Mouse (Mus musculus) bone marrow macrophage, adult 2 months (primary cell): ENCODE measurements at regions not wholly inside any gene's neighbourhood (a gene's known extent, or its start where the extent isn't known, plus 50 kb on each side); places are given as distances from the start of the nearest gene placed in this dataset.

ENCODE experiments used
- H3K27ac ChIP-seq: 2 replicates; pipeline ENCODE4 v1.5.1; 2012; ENCODE audit warnings: low read depth, low read length; ENCODE audit not compliant: insufficient read depth
- H3K4me1 ChIP-seq: 2 replicates; pipeline ENCODE4 v1.6.1; 2012; ENCODE audit warnings: low read length; ENCODE audit not compliant: control insufficient read depth, insufficient read depth
- H3K4me3 ChIP-seq: 2 replicates; pipeline ENCODE4 v1.5.1; 2012; ENCODE audit warnings: mild to moderate bottlenecking, low read length, moderate library complexity; ENCODE audit not compliant: insufficient read depth
- CTCF ChIP-seq: IDR thresholded peaks from 2 replicates; pipeline ENCODE4 v1.5.1; 2012; ENCODE audit warnings: low read depth, mild to moderate bottlenecking, low read length, moderate library complexity
- POLR2A ChIP-seq: IDR thresholded peaks from 2 replicates; pipeline ENCODE4 v1.6.1; 2012; ENCODE audit warnings: mild to moderate bottlenecking, low read depth, low read length, borderline replicate concordance

GRCm38 (mm10) chr14:114969020-114969419 is 123.0 kb upstream of the Gpc5 start:
- TF ChIP-seq POLR2A (no peak), CTCF (no peak)

GRCm38 (mm10) chr14:114981120-114981519 is 110.9 kb upstream of the Gpc5 start:
- Histone ChIP-seq H3K4me1 (no peaks in the 10 kb centered on the region), H3K27ac (no peak overlapping the region), H3K4me3 (no peak overlapping the region)
- TF ChIP-seq CTCF: no peak
- no peak for TF ChIP-seq POLR2A

More at GRCm38 (mm10) chr14:114969020-114969419, 123.0 kb upstream of the Gpc5 start:
- Histone ChIP-seq H3K27ac (no peak overlapping the region), H3K4me1 (no peaks in the 10 kb centered on the region), H3K4me3 (no peak overlapping the region)

DNA sequence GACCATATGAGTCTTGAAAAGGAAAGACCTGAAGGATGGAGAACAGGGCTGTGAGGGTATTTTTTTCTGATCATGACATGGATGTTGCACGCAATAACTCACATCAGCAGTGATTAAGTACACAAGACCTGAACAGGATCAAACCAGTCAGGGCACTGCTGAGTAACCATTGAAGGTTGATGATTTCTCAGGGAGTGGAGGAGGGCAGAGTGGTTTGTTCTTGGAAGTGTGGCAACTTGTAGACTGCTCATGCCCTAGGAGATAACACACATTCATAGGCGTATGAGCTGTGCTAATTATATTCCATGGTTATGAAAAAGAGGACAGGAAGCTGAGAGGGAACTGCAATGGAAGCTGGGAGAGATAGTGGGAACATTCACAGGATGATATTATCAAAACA is 88.8 kb upstream of the Gpc5 start:
- no peak overlapping the region for H3K4me3 ChIP-seq
- TF ChIP-seq CTCF: no peak
- TF ChIP-seq POLR2A: no peak
- H3K4me1 ChIP-seq: no peaks in the 10 kb centered on the region
- no peak overlapping the region for H3K27ac ChIP-seq

- no peak overlapping the region for H3K4me3 ChIP-seq
- TF ChIP-seq CTCF (no peak), POLR2A (no peak)
- no peak overlapping the region for H3K27ac ChIP-seq
- H3K4me1 ChIP-seq: no peaks in the 10 kb centered on the region
Observed at GRCm38 (mm10) chr14:115004733-115005405, 87.1 kb upstream of the Gpc5 start.

GRCm38 (mm10) chr14:115010877-115011276 is 81.1 kb upstream of the Gpc5 start:
- no peak overlapping the region for H3K4me3 ChIP-seq
- no peak overlapping the region for H3K27ac ChIP-seq
- H3K4me1 ChIP-seq: no peaks in the 10 kb centered on the region
- TF ChIP-seq POLR2A (no peak), CTCF (no peak)

GRCm38 (mm10) chr14:115015299-115015698 is 76.7 kb upstream of the Gpc5 start:
- no peak for TF ChIP-seq CTCF
- TF ChIP-seq POLR2A: no peak
- Histone ChIP-seq H3K4me3 (no peak overlapping the region), H3K4me1 (no peaks in the 10 kb centered on the region), H3K27ac (no peak overlapping the region)

GRCm38 (mm10) chr14:115017410-115018153 is 74.4 kb upstream of the Gpc5 start:
- peak; percentile 55; the same call in 1 of the 2 replicates for TF ChIP-seq CTCF
- no peak for TF ChIP-seq POLR2A
- H3K4me3 ChIP-seq: peak overlapping the region; percentile 50
- no peak overlapping the region for H3K27ac ChIP-seq
- no peaks in the 10 kb centered on the region for H3K4me1 ChIP-seq

DNA sequence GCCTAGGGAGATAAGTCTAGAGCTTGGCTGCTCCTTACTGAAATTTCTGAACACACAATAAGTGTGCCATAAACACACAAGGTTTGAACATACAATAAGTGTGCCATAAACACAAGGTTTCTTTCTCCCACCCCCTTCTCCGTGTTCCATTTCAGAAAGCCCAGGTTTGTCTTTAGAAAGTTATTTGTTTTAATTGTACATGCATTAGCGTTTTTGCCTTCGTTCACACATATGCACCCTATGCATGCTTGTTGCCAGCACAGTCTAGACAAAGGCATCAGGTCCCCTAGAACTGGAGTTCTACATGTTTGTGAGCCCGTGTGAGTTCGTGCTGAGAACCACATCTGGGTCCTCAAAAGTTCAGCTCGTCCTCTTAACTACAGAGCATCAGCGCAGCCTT is 64.0 kb upstream of the Gpc5 start:
- no peaks in the 10 kb centered on the region for H3K4me1 ChIP-seq
- no peak overlapping the region for H3K4me3 ChIP-seq
- TF ChIP-seq POLR2A: no peak
- TF ChIP-seq CTCF: no peak
- H3K27ac ChIP-seq: no peak overlapping the region

DNA sequence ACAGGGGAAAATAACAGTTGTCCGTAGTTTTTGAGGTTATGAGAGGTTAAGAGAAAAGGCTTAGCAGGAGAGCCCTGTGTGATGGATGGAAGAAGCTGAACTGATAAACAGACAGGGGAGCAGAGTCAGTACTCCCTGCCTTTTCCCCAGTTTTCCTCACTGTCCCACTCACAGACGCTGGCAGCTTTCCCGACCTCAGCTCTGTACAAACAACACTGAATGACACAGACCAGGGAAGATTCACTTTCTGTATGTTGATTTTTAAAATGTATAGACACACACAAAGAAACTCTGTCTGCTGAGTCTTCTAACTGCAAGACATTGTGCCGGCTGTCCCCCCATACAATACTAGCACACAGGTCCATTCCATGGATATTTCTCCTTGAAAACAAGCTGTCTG is 60.3 kb upstream of the Gpc5 start:
- peaks cover 2% of the 10 kb centered on the region for H3K4me1 ChIP-seq
- no peak overlapping the region for H3K4me3 ChIP-seq
- H3K27ac ChIP-seq: no peak overlapping the region
- TF ChIP-seq CTCF (no peak), POLR2A (no peak)

GRCm38 (mm10) chr14:115033375-115033969 is 58.5 kb upstream of the Gpc5 start:
- TF ChIP-seq CTCF (no peak), POLR2A (no peak)
- H3K4me1 ChIP-seq: peaks cover 2% of the 10 kb centered on the region
- H3K4me3 ChIP-seq: no peak overlapping the region
- no peak overlapping the region for H3K27ac ChIP-seq
